Mouse (Mus musculus) liver, adult 2 months (tissue): ENCODE measurements around the gene Nckap5l. TPM values are rescaled to one million over a fixed set of nuclear protein-coding genes. Genes with fewer than 3 reads are reported as not detected.

Experiments
- DNase-seq: peaks from one replicate; pipeline ENCODE4 v3.0.0-alpha.2; 2011; ENCODE audit warnings: low read depth, low spot score; ENCODE audit errors: extremely low read depth
- H3K27ac ChIP-seq: fragments of 200-500 bp; replicated peaks from 2 replicates; pipeline ENCODE4 v1.5.1; 2012; ENCODE audit warnings: low read depth, mild to moderate bottlenecking, control low read depth, inconsistent platforms, low read length; ENCODE audit not compliant: insufficient read depth
- H3K27me3 ChIP-seq: fragments of 200-500 bp; 2 replicates; pipeline ENCODE4 v1.6.1; 2012; ENCODE audit warnings: mild to moderate bottlenecking, moderate library complexity, low read length, inconsistent platforms; ENCODE audit not compliant: control insufficient read depth, insufficient read depth
- H3K36me3 ChIP-seq: fragments of 200-500 bp; 2 replicates; pipeline ENCODE4 v1.6.1; 2012; ENCODE audit warnings: low read length, inconsistent platforms; ENCODE audit not compliant: control insufficient read depth, insufficient read depth
- H3K4me1 ChIP-seq: fragments of 200-500 bp; 2 replicates; pipeline ENCODE4 v1.6.1; 2011; ENCODE audit warnings: low read length; ENCODE audit not compliant: control insufficient read depth, insufficient read depth
- H3K4me3 ChIP-seq: fragments of 200-500 bp; 2 replicates; pipeline ENCODE4 v1.5.1; 2011; ENCODE audit warnings: low read depth, mild to moderate bottlenecking, control low read depth, low read length, moderate library complexity; ENCODE audit not compliant: insufficient read depth
- H3K79me2 ChIP-seq: fragments of 200-500 bp; 2 replicates; pipeline ENCODE4 v1.6.1; 2012; ENCODE audit warnings: inconsistent platforms, mild to moderate bottlenecking, low read length, moderate library complexity; ENCODE audit not compliant: control insufficient read depth, insufficient read depth
- H3K9ac ChIP-seq: fragments of 200-500 bp; 2 replicates; pipeline ENCODE4 v1.6.1; 2012; ENCODE audit warnings: low read depth, mild to moderate bottlenecking, control low read depth, inconsistent platforms, low read length
- CTCF ChIP-seq: fragments of 200-500 bp; IDR thresholded peaks from 2 replicates; pipeline ENCODE4 v1.5.1; 2011; ENCODE audit warnings: low read depth, low read length, control low read depth
- POLR2A ChIP-seq: fragments of 200-500 bp; IDR thresholded peaks from 2 replicates; pipeline ENCODE4 v1.6.1; 2011; ENCODE audit warnings: low read length, control low read depth; ENCODE audit not compliant: insufficient read depth; ENCODE audit errors: extremely low read depth
- WGBS: fragments of 180-500 bp; shearing (Covaris S2); methylation state at CpG from one replicate; pipeline ENCODE4 v1.1.7; 2018; 5-methylcytosine and 5-hydroxymethylcytosine counted together
- polyA plus RNA-seq: library from polyadenylated mRNA; depleted of rRNA; stranded (reverse); fragments of >200 nt; gene quantifications from 2 replicates; pipeline ENCODE4 v1.2.3, GENCODE M21; 2012; rRNA removed
- total RNA-seq: library from RNA; depleted of rRNA; stranded (reverse); fragments of >200 nt; gene quantifications from 2 replicates; pipeline ENCODE4 v1.2.3, GENCODE M21; 2014; rRNA removed

The Nckap5l gene
- total and polyA plus RNA-seq, 2 experiments: 0.09 to 0.56 TPM

- WGBS: 86% methylated on average over 3 of the region's 3 CpGs
- DNase-seq: no peak
- Histone ChIP-seq H3K27me3 (no peaks in the 10 kb centered on the region), H3K36me3 (no peaks in the 10 kb centered on the region), H3K4me1 (peaks cover under 1% of the 10 kb centered on the region), H3K9ac (no peak overlapping the region), H3K27ac (no peak overlapping the region), H3K79me2 (no peaks in the 10 kb centered on the region), H3K4me3 (no peak overlapping the region)
- TF ChIP-seq CTCF: no peak
These were observed 82.0 kb downstream of the Nckap5l start for GRCm38 (mm10) chr15:99375581-99375980.

- TF ChIP-seq CTCF: no peak
- TF ChIP-seq POLR2A: no peak
- Histone ChIP-seq H3K27me3 (no peaks in the 10 kb centered on the region), H3K4me1 (peaks cover 2% of the 10 kb centered on the region), H3K9ac (no peak overlapping the region), H3K79me2 (no peaks in the 10 kb centered on the region), H3K36me3 (no peaks in the 10 kb centered on the region), H3K27ac (no peak overlapping the region), H3K4me3 (no peak overlapping the region)
- no peak for DNase-seq
- WGBS: 96% methylated on average over 5 of the region's 5 CpGs
These were observed 82.5 kb downstream of the Nckap5l start for GRCm38 (mm10) chr15:99375036-99375435.

GRCm38 (mm10) chr15:99372761-99373160 is 84.8 kb downstream of the Nckap5l start:
- Histone ChIP-seq H3K9ac (no peak overlapping the region), H3K79me2 (no peaks in the 10 kb centered on the region), H3K27ac (no peak overlapping the region), H3K36me3 (no peaks in the 10 kb centered on the region), H3K4me1 (peaks cover 2% of the 10 kb centered on the region), H3K4me3 (no peak overlapping the region), H3K27me3 (peaks cover 5% of the 10 kb centered on the region; the same call in 1 of the 2 replicates)
- 87% methylated on average over 9 of the region's 9 CpGs for WGBS
- no peak for DNase-seq
- TF ChIP-seq CTCF (no peak), POLR2A (no peak)

Other genes starting within 250 kb of the Nckap5l start
- gene Kcnh3, start 232.9 kb downstream of the Nckap5l start, total RNA-seq: 0.09 TPM in 1 of 2 replicates, not detected in the other
- 0.06 TPM in 1 of 2 replicates, not detected in the other for gene Kcnh3, start 232.9 kb downstream of the Nckap5l start, polyA plus RNA-seq
- gene Mcrs1, start 205.8 kb downstream of the Nckap5l start, total RNA-seq: 8.9 and 10.8 TPM in 2 replicates
- 12.3 and 15.0 TPM in 2 replicates for gene Mcrs1, start 205.8 kb downstream of the Nckap5l start, polyA plus RNA-seq
- 7.9 and 8.6 TPM in 2 replicates for gene Prpf40b, start 162.7 kb downstream of the Nckap5l start, total RNA-seq
- gene Prpf40b, start 162.7 kb downstream of the Nckap5l start, polyA plus RNA-seq: 15.8 and 27.9 TPM in 2 replicates
- under 0.01 TPM in 1 of 2 replicates, not detected in the other for gene Fam186b, start 161.9 kb downstream of the Nckap5l start, total RNA-seq
- gene Fam186b, start 161.9 kb downstream of the Nckap5l start, polyA plus RNA-seq: 0.02 TPM in 1 of 2 replicates, not detected in the other
- 1.3 and 2.5 TPM in 2 replicates for gene Fmnl3, start 87.3 kb downstream of the Nckap5l start, total RNA-seq
- 1.7 and 2.2 TPM in 2 replicates for gene Fmnl3, start 87.3 kb downstream of the Nckap5l start, polyA plus RNA-seq
- gene Tmbim6, start 64.9 kb downstream of the Nckap5l start, total RNA-seq: 699 and 816 TPM in 2 replicates
- gene Tmbim6, start 64.9 kb downstream of the Nckap5l start, polyA plus RNA-seq: 2,160 and 2,362 TPM in 2 replicates
- gene Bcdin3d, start 17.0 kb upstream of the Nckap5l start, total RNA-seq: 3.1 and 3.2 TPM in 2 replicates
- 3.1 and 3.6 TPM in 2 replicates for gene Bcdin3d, start 17.0 kb upstream of the Nckap5l start, polyA plus RNA-seq
- under 0.01 and 0.07 TPM in 2 replicates for gene Faim2, start 70.4 kb upstream of the Nckap5l start, total RNA-seq
- not detected in 2 replicates for gene Faim2, start 70.4 kb upstream of the Nckap5l start, polyA plus RNA-seq
- gene Aqp2, start 121.3 kb upstream of the Nckap5l start, total RNA-seq: not detected in 2 replicates
- gene Aqp2, start 121.3 kb upstream of the Nckap5l start, polyA plus RNA-seq: not detected in 2 replicates
- 0.46 TPM in 1 of 2 replicates, not detected in the other for gene Aqp5, start 133.0 kb upstream of the Nckap5l start, total RNA-seq
- not detected in 2 replicates for gene Aqp5, start 133.0 kb upstream of the Nckap5l start, polyA plus RNA-seq
- not detected in 2 replicates for gene Aqp6, start 143.7 kb upstream of the Nckap5l start, total RNA-seq
- not detected in 2 replicates for gene Aqp6, start 143.7 kb upstream of the Nckap5l start, polyA plus RNA-seq
- gene Racgap1, start 193.9 kb upstream of the Nckap5l start, total RNA-seq: 0.92 and 1.4 TPM in 2 replicates
- 0.32 and 0.56 TPM in 2 replicates for gene Racgap1, start 193.9 kb upstream of the Nckap5l start, polyA plus RNA-seq
- gene Asic1, start 212.6 kb upstream of the Nckap5l start, total RNA-seq: not detected in 2 replicates
- gene Asic1, start 212.6 kb upstream of the Nckap5l start, polyA plus RNA-seq: 0.16 TPM in 1 of 2 replicates, not detected in the other
- 2.0 and 3.1 TPM in 2 replicates for gene Smarcd1, start 244.4 kb upstream of the Nckap5l start, total RNA-seq
- gene Smarcd1, start 244.4 kb upstream of the Nckap5l start, polyA plus RNA-seq: 8.5 and 9.3 TPM in 2 replicates
- not detected in 2 replicates for gene Gm17349, start 247.7 kb upstream of the Nckap5l start, total RNA-seq
- 1.4 TPM in 1 of 2 replicates, not detected in the other for gene Gm17349, start 247.7 kb upstream of the Nckap5l start, polyA plus RNA-seq